Mouse (Mus musculus) thymus, adult 2 months (tissue): Measurements from ENCODE around the gene Gas2l3.

Experiments used
- CTCF ChIP-seq: fragments of 200-500 bp; IDR thresholded peaks from 2 replicates; pipeline ENCODE4 v1.5.1; 2012; ENCODE audit warnings: mild to moderate bottlenecking, control low read depth, low read length, moderate library complexity, borderline replicate concordance; ENCODE audit not compliant: control insufficient read depth, poor library complexity, insufficient read depth; ENCODE audit errors: extremely low read depth
- POLR2A ChIP-seq: fragments of 200-500 bp; IDR thresholded peaks from 2 replicates; pipeline ENCODE4 v1.6.1; 2012; ENCODE audit warnings: mild to moderate bottlenecking, low read length, control low read depth, moderate library complexity; ENCODE audit not compliant: control insufficient read depth, poor library complexity, insufficient read depth; ENCODE audit errors: extremely low read depth

GRCm38 (mm10) chr10:89432743-89433142 is 11.0 kb downstream of the Gas2l3 start:
- TF ChIP-seq POLR2A: no peak
- no peak for TF ChIP-seq CTCF
